Mouse (Mus musculus): ENCODE results near the gene Mpzl2.

Gene Mpzl2

GRCm38 (mm10) chr9:45039499-45039898 is at the start of gene Mpzl2:
Gene Mpzl2 (plus strand): TSS chr9:45039799.
- no peak for DNase-seq

- no peak for DNase-seq
These were observed 47.8 kb upstream of the Mpzl2 start for GRCm38 (mm10) chr9:44991821-44992220.

GRCm38 (mm10) chr9:44992271-44992670 is 47.3 kb upstream of the Mpzl2 start:
- DNase-seq = no peak

GRCm38 (mm10) chr9:44993268-44993667 is 46.3 kb upstream of the Mpzl2 start:
- no peak for DNase-seq

GRCm38 (mm10) chr9:44994962-44995361 is 44.6 kb upstream of the Mpzl2 start:
- no peak for DNase-seq

- no peak for DNase-seq
These were observed 43.0 kb upstream of the Mpzl2 start for GRCm38 (mm10) chr9:44996590-44996989.

- DNase-seq = no peak
These were observed 41.5 kb upstream of the Mpzl2 start for GRCm38 (mm10) chr9:44998138-44998537.

- no peak for DNase-seq
These were observed 40.4 kb upstream of the Mpzl2 start for GRCm38 (mm10) chr9:44999171-44999570.

GRCm38 (mm10) chr9:44999776-45000175 is 39.8 kb upstream of the Mpzl2 start:
- no peak for DNase-seq

GRCm38 (mm10) chr9:45000249-45000648 is 39.4 kb upstream of the Mpzl2 start:
- no peak for DNase-seq

- no peak for DNase-seq
These were observed 32.2 kb upstream of the Mpzl2 start for GRCm38 (mm10) chr9:45007404-45007803.

GRCm38 (mm10) chr9:45008342-45008741 is 31.3 kb upstream of the Mpzl2 start:
- no peak for DNase-seq

GRCm38 (mm10) chr9:45009180-45010078 is 30.2 kb upstream of the Mpzl2 start, which contains the start of gene Cd3e:
Gene Cd3e (minus strand): TSS chr9:45009627.
- DNase-seq = no peak

GRCm38 (mm10) chr9:45010461-45010860 is 29.1 kb upstream of the Mpzl2 start:
- DNase-seq = no peak

GRCm38 (mm10) chr9:45011291-45011690 is 28.3 kb upstream of the Mpzl2 start:
- no peak for DNase-seq

GRCm38 (mm10) chr9:45014879-45015278 is 24.7 kb upstream of the Mpzl2 start:
- DNase-seq = no peak

GRCm38 (mm10) chr9:45015841-45016240 is 23.8 kb upstream of the Mpzl2 start:
- no peak for DNase-seq

- no peak for DNase-seq
These were observed 21.6 kb upstream of the Mpzl2 start for GRCm38 (mm10) chr9:45018031-45018430.

- peak; percentile 80 for DNase-seq
These were observed 16.8 kb upstream of the Mpzl2 start for GRCm38 (mm10) chr9:45022800-45023199.

GRCm38 (mm10) chr9:45023638-45024037 is 16.0 kb upstream of the Mpzl2 start:
- DNase-seq = no peak

- no peak for DNase-seq
These were observed 15.4 kb upstream of the Mpzl2 start for GRCm38 (mm10) chr9:45024187-45024586.

GRCm38 (mm10) chr9:45027376-45027775 is 12.2 kb upstream of the Mpzl2 start:
- no peak for DNase-seq

GRCm38 (mm10) chr9:45030341-45030740 is 9.3 kb upstream of the Mpzl2 start:
- DNase-seq = no peak

GRCm38 (mm10) chr9:45032261-45032660 is 7.3 kb upstream of the Mpzl2 start:
- no peak for DNase-seq

- no peak for DNase-seq
These were observed 5.1 kb upstream of the Mpzl2 start for GRCm38 (mm10) chr9:45034526-45034925.

All from lung, postnatal 36 days (tissue).